Mouse (Mus musculus) heart, embryonic 14.5 days (tissue): ENCODE measurements around the gene Efcab9. TPM values are rescaled to one million over a fixed set of nuclear protein-coding genes. Genes with fewer than 3 reads are reported as not detected.

Experiments used
- ATAC-seq: fragments of 200-750 bp; cut with Nextera tagmentation; 2 replicates; pipeline ENCODE4 v1.8.0; 2017; ENCODE audit warnings: low read depth, moderate TSS enrichment; ENCODE audit not compliant: insufficient number of reproducible peaks, insufficient read depth, low FRiP score
- H3K27ac ChIP-seq, 2 experiments: fragments of 200-500 bp in 1 of 2; fragments of 300-500 bp in 1 of 2; sonication (generic) in 1 of 2; replicated peaks in 1 of 2; 2 replicates each; pipeline ENCODE4 v1.5.1; 2012 to 2014; ENCODE audit warnings: low read depth in 2 of 2, low read length in 2 of 2, control low read depth in 1 of 2, mild to moderate bottlenecking in 1 of 2, mixed read lengths in 1 of 2; ENCODE audit not compliant: control insufficient read depth in 1 of 2, insufficient read depth in 1 of 2
- H3K27me3 ChIP-seq: fragments of 300-500 bp; sonication (generic); 2 replicates; pipeline ENCODE4 v1.6.1; 2014; ENCODE audit warnings: mild to moderate bottlenecking, low read length, control low read depth; ENCODE audit not compliant: control insufficient read depth, insufficient read depth
- H3K36me3 ChIP-seq: fragments of 300-500 bp; sonication (generic); 2 replicates; pipeline ENCODE4 v1.6.1; 2014; ENCODE audit warnings: mild to moderate bottlenecking, control low read depth, low read length, mixed read lengths; ENCODE audit not compliant: control insufficient read depth, insufficient read depth
- H3K4me1 ChIP-seq, 2 experiments: fragments of 200-500 bp in 1 of 2; fragments of 300-500 bp in 1 of 2; sonication (generic) in 1 of 2; 2 replicates each; pipeline ENCODE4 v1.6.1; 2012 to 2014; ENCODE audit warnings: low read length in 2 of 2, control low read depth in 1 of 2, mixed read lengths in 1 of 2; ENCODE audit not compliant: control insufficient read depth in 2 of 2, insufficient read depth in 2 of 2
- H3K4me2 ChIP-seq: fragments of 300-500 bp; sonication (generic); 2 replicates; pipeline ENCODE4 v1.6.1; 2014; ENCODE audit warnings: mild to moderate bottlenecking, low read length
- H3K4me3 ChIP-seq, 2 experiments: fragments of 200-500 bp in 1 of 2; fragments of 300-500 bp in 1 of 2; sonication (generic) in 1 of 2; 2 replicates each; pipeline ENCODE4 v1.5.1; 2012 to 2014; ENCODE audit warnings: low read length in 2 of 2, mild to moderate bottlenecking in 2 of 2, control low read depth in 1 of 2, low read depth in 1 of 2, moderate library complexity in 1 of 2; ENCODE audit not compliant: control insufficient read depth in 1 of 2, insufficient read depth in 1 of 2
- H3K9ac ChIP-seq: fragments of 300-500 bp; sonication (generic); 2 replicates; pipeline ENCODE4 v1.6.1; 2014; ENCODE audit warnings: mild to moderate bottlenecking, low read length
- H3K9me3 ChIP-seq: fragments of 300-500 bp; sonication (generic); 2 replicates; pipeline ENCODE4 v1.6.1; 2016; ENCODE audit warnings: low read length, control low read depth; ENCODE audit not compliant: control insufficient read depth
- WGBS: fragments of 180-500 bp; shearing (Covaris S2); extraction: QIAGEN DNeasy Blood & Tissue Kit; methylation state at CpG from one replicate; pipeline ENCODE4 v1.1.7; 2014; 5-methylcytosine and 5-hydroxymethylcytosine counted together
- polyA plus RNA-seq: library from polyadenylated mRNA; unstranded; fragments of >200 nt; fragmentation: Nextera tagmentation; extraction: Ambion mirVana; gene quantifications from 2 replicates; pipeline ENCODE4 v1.2.1, GENCODE M21; 2014

Gene Efcab9
- polyA plus RNA-seq, 1 experiment from 2014 or later: 0.35 TPM

GRCm38 (mm10) chr11:32554141-32555091, 22.5 kb upstream of the Efcab9 start:
- H3K9ac ChIP-seq: no peak overlapping the region
- no peak overlapping the region for H3K4me2 ChIP-seq
- H3K4me1 ChIP-seq: peaks cover 30 to 32% of the 10 kb centered on the region in 2 experiments
- no peak for ATAC-seq
- no peaks in the 10 kb centered on the region for H3K27me3 ChIP-seq
- 55% methylated on average over 14 of the region's 14 CpGs for WGBS
- no peaks in the 10 kb centered on the region for H3K9me3 ChIP-seq
- no peaks in the 10 kb centered on the region for H3K36me3 ChIP-seq
- H3K27ac ChIP-seq: no peak overlapping the region
- H3K4me3 ChIP-seq: no peak overlapping the region

- Histone ChIP-seq H3K4me1 (peaks cover 30 to 32% of the 10 kb centered on the region in 2 experiments), H3K4me3 (no peak overlapping the region), H3K27ac (peak overlapping the region in 1 of 2 experiments; percentile 62; a peak in 2 of 4 replicates), H3K27me3 (no peaks in the 10 kb centered on the region), H3K36me3 (no peaks in the 10 kb centered on the region), H3K9ac (no peak overlapping the region), H3K9me3 (no peaks in the 10 kb centered on the region), H3K4me2 (0 out of 2 replicates have a peak overlapping the region, but pooled peaks have one; percentile 8)
- WGBS: 37% methylated on average over 14 of the region's 14 CpGs
- ATAC-seq: no peak
Observed at GRCm38 (mm10) chr11:32553311-32554140, 21.6 kb upstream of the Efcab9 start.

DNA sequence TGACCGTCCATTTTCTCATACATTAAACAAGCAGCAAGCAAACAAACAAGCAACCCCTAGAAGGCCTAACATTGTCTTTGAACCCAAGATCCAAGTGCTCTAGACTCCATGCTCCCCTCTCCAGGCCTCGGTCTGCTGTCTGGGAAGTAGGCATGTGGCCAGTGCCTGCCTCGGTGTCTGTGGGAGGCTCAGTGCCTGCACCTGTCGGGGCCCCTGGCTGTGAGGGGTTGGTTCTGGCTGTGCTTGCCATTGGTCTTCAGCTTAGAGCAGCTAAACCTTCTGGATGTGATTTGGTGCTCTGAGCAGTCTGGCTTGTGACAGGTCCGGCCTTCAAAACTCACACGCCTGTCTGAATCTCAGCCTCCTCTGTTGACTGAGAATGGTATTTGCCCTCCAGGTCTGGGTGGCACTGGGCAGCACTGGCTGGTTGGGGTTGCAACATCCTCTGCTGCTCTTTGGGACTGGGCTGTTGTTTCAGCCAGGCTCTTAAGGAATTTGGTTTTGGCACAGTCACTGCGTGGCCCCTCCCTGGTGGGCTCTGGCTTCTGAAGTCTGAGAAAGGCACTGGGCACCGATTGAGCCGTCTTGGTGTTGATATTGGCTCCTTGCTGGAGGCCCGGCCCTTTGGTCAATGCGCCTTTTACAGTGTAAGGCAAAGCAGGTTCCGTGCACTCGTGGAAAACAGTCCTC, 20.7 kb upstream of the Efcab9 start:
- Histone ChIP-seq H3K4me1 (peaks cover 36 to 40% of the 10 kb centered on the region in 2 experiments), H3K9me3 (no peaks in the 10 kb centered on the region), H3K4me2 (no peak overlapping the region), H3K36me3 (no peaks in the 10 kb centered on the region), H3K9ac (no peak overlapping the region), H3K4me3 (no peak overlapping the region), H3K27me3 (no peaks in the 10 kb centered on the region), H3K27ac (peak overlapping the region; percentile 20 to 62)
- WGBS: 54% methylated on average over 13 of the region's 13 CpGs
- peak; percentile 44 for ATAC-seq

DNA sequence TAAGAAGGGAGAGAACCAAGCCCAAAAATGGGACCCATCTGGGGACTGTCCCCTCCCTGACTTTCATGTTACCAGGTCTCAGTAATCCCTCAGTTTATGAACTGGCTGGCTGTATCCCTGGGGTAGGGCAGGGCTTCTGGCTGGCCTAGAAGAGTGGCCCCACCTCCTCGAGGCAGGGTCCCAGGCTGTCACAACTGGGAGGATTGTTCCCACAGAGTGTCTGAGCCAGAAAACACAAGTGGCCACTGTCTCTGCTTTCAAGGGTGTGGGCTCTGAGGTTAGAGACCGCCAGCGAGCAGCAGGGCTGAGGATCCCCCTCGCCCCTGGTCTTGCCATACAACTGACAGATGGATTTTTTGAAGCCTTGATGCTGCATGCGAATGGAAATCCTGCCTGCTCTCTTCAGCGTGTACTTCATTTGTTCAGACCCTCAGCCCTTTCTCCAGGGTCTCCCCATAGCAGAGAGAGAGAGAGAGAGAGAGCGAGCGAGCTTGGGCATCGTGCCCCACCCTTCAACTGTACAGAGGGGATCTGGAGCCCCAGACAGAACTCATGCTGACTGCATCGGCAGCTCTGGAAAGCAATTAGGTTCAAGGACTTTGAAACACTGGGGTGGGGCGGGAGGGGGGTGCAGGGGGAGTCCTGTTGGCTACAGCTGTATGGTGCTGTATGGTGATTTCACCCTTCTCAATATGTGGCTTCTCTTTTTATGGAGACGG, 19.9 kb upstream of the Efcab9 start:
- no peaks in the 10 kb centered on the region for H3K27me3 ChIP-seq
- peaks cover 41% of the 10 kb centered on the region in 2 experiments for H3K4me1 ChIP-seq
- no peak for ATAC-seq
- no peak overlapping the region for H3K9ac ChIP-seq
- 71% methylated on average over 12 of the region's 12 CpGs for WGBS
- H3K36me3 ChIP-seq: no peaks in the 10 kb centered on the region
- no peaks in the 10 kb centered on the region for H3K9me3 ChIP-seq
- H3K27ac ChIP-seq: no peak overlapping the region
- no peak overlapping the region for H3K4me3 ChIP-seq
- no peak overlapping the region for H3K4me2 ChIP-seq

GRCm38 (mm10) chr11:32551056-32551455, 19.2 kb upstream of the Efcab9 start:
- Histone ChIP-seq H3K27me3 (no peaks in the 10 kb centered on the region), H3K27ac (no peak overlapping the region), H3K4me3 (no peak overlapping the region), H3K4me1 (peaks cover 46 to 48% of the 10 kb centered on the region in 2 experiments), H3K4me2 (no peak overlapping the region), H3K9ac (no peak overlapping the region), H3K36me3 (no peaks in the 10 kb centered on the region), H3K9me3 (no peaks in the 10 kb centered on the region)
- 95% methylated on average over 4 of the region's 4 CpGs for WGBS
- no peak for ATAC-seq

GRCm38 (mm10) chr11:32550102-32550501, 18.2 kb upstream of the Efcab9 start:
- Histone ChIP-seq H3K9ac (no peak overlapping the region), H3K4me1 (peaks cover 42 to 44% of the 10 kb centered on the region in 2 experiments), H3K27ac (no peak overlapping the region), H3K4me2 (no peak overlapping the region), H3K4me3 (no peak overlapping the region), H3K27me3 (no peaks in the 10 kb centered on the region), H3K36me3 (no peaks in the 10 kb centered on the region), H3K9me3 (no peaks in the 10 kb centered on the region)
- no peak for ATAC-seq
- 71% methylated on average over 4 of the region's 4 CpGs for WGBS
